Mouse (Mus musculus) retina, embryonic 14.5 days (tissue): ENCODE data around the gene Meox1.

Experiments used
- DNase-seq: peaks from one replicate; pipeline ENCODE4 v3.0.0-alpha.2; 2015; ENCODE audit warnings: low spot score

The Meox1 gene

GRCm38 (mm10) chr11:101851042-101851441, 43.1 kb downstream of the Meox1 start:
- DNase-seq, result no peak

- DNase-seq, result no peak
These were observed 44.9 kb downstream of the Meox1 start for GRCm38 (mm10) chr11:101849286-101849685.

- DNase-seq, result no peak
These were observed 46.7 kb downstream of the Meox1 start for GRCm38 (mm10) chr11:101847509-101847908.

GRCm38 (mm10) chr11:101842773-101843163, 51.4 kb downstream of the Meox1 start:
- DNase-seq, result no peak

GRCm38 (mm10) chr11:101841998-101842772, 52.0 kb downstream of the Meox1 start:
- DNase-seq, result no peak

- DNase-seq, result no peak
These were observed 53.8 kb downstream of the Meox1 start for GRCm38 (mm10) chr11:101840405-101840804.

- DNase-seq, result no peak
These were observed 54.7 kb downstream of the Meox1 start for GRCm38 (mm10) chr11:101839426-101839825.

GRCm38 (mm10) chr11:101832001-101832400, 62.2 kb downstream of the Meox1 start:
- peak; percentile 43 for DNase-seq

GRCm38 (mm10) chr11:101830616-101831015, 63.6 kb downstream of the Meox1 start:
- DNase-seq, result peak; percentile 48

- DNase-seq, result peak; percentile 65
These were observed 64.1 kb downstream of the Meox1 start for GRCm38 (mm10) chr11:101830112-101830511.

GRCm38 (mm10) chr11:101828718-101829117, 65.5 kb downstream of the Meox1 start:
- no peak for DNase-seq
